Mouse (Mus musculus): ENCODE data around the gene Trmt1l. TPM values are rescaled to one million over a fixed set of nuclear protein-coding genes. Genes with fewer than 3 reads are reported as not detected.

Trmt1l gene
- total and polyA plus RNA-seq, 3 experiments = 15.4 to 18.2 TPM; not detected in 1

DNA sequence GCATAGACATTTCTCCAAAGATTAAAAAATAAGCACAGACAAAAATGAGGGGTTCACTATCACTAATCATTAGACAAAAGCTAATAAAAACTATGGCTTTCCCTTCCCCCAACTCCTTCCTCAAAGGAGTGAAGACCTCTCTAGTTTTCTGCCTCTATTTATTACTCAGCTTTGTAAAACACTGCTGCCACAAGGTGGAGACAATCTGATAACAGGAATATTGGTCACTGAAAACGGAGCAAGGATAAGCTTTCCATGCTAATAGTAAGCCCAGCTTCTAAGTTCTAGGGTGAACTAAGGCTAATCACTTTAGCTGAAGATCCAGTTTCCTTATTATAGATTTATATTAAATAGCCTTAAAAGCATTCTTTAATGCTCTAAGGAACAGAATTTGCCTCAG, 64.1 kb downstream of the Trmt1l start:
- Histone ChIP-seq H3K27ac (ENCODE audit: control insufficient read depth, low read depth, low read length) (no peak overlapping the region), H3K4me1 (ENCODE audit: control insufficient read depth in 1 of 2, insufficient read depth in 2 of 2, low read length in 2 of 2) (peaks cover 10 to 18% of the 10 kb centered on the region in 2 experiments), H3K4me3 (ENCODE audit: control insufficient read depth in 1 of 2, insufficient read depth in 1 of 2, low read depth in 2 of 2, low read length in 2 of 2) (no peak overlapping the region), H3K9ac (ENCODE audit: control insufficient read depth, low read depth, low read length, poor library complexity, severe bottlenecking) (no peak overlapping the region), H3K36me3 (ENCODE audit: control insufficient read depth in 1 of 2, insufficient read depth in 2 of 2, low read length in 2 of 2) (peaks cover 0 to 24% of the 10 kb centered on the region in 2 experiments; a peak in 3 of 4 replicates), H3K9me3 (replicated peaks; ENCODE audit: insufficient read depth, low read length) (no peaks in the 10 kb centered on the region), H3K27me3 (ENCODE audit: control insufficient read depth in 1 of 2, insufficient read depth in 2 of 2, low read length in 2 of 2) (no peaks in the 10 kb centered on the region), H3K79me2 (ENCODE audit: control insufficient read depth, insufficient read depth, low read length, poor library complexity) (peaks cover 49% of the 10 kb centered on the region)
- TF ChIP-seq SIN3A (IDR thresholded peaks at IDR 0.05; ENCODE audit: low read length) (peak; percentile 21; the same call in 1 of the 2 replicates), CTCF (IDR thresholded peaks at IDR 0.05 in 2 of 3, conservative IDR thresholded peaks at IDR 0.05 in 1 of 3; ENCODE audit: control insufficient read depth in 1 of 3, insufficient read depth in 1 of 3, low read depth in 2 of 3, low read length in 3 of 3, poor library complexity in 1 of 3, severe bottlenecking in 1 of 3) (peak in 1 of 3 experiments; percentile 56; a peak in 2 of 6 replicates), SMC3 (IDR thresholded peaks at IDR 0.05; ENCODE audit: low read depth, low read length) (peak; percentile 61), TBP (IDR thresholded peaks at IDR 0.05; ENCODE audit: low read depth, low read length) (no peak), RAD21 (IDR thresholded peaks at IDR 0.05; ENCODE audit: low read depth, low read length) (peak; percentile 14), ZC3H11A (IDR thresholded peaks at IDR 0.05; ENCODE audit: low read depth, low read length) (no peak), USF1 (IDR thresholded peaks at IDR 0.05; ENCODE audit: low read depth, low read length) (no peak), E2F4 (IDR thresholded peaks at IDR 0.05; ENCODE audit: borderline replicate concordance, low read depth, low read length) (no peak), TAL1 (IDR thresholded peaks at IDR 0.05; ENCODE audit: low read length) (peak; percentile 27), GATA1 (IDR thresholded peaks at IDR 0.05; ENCODE audit: low read depth, low read length) (peak; percentile 55; the same call in 1 of the 2 replicates)
- DNase-seq (ENCODE audit: low read depth, low spot score) = peak; percentile 47

DNA sequence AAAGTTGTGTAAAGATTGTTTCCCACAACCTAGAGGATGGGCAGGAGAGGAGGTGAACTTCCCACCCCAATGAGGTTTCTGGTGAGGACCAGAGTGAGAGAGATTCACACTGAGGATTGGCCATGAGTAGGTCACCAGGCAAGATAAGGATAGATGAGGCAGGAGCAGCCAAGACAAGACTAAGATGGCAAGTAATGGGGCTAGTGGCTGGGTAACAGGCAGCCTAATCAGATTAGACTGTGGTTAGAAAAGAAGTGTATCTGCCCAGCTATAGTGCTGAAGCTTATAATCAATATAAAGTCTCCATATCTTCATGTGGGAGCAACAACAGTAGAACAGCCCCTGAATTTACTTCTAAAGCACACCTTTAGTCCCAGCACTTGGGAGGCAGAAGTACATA, 65.5 kb downstream of the Trmt1l start:
- no peaks in the 10 kb centered on the region for H3K27me3 ChIP-seq (ENCODE audit: control insufficient read depth in 1 of 2, insufficient read depth in 2 of 2, low read length in 2 of 2)

More for the DNA sequence above, 65.5 kb downstream of the Trmt1l start:
- Histone ChIP-seq H3K9ac (ENCODE audit: control insufficient read depth, low read depth, low read length, poor library complexity, severe bottlenecking) (no peak overlapping the region), H3K36me3 (ENCODE audit: control insufficient read depth in 1 of 2, insufficient read depth in 2 of 2, low read length in 2 of 2) (peaks cover 0 to 29% of the 10 kb centered on the region in 2 experiments; a peak in 2 of 4 replicates), H3K4me1 (ENCODE audit: control insufficient read depth in 1 of 2, insufficient read depth in 2 of 2, low read length in 2 of 2) (peaks cover 13 to 19% of the 10 kb centered on the region in 2 experiments), H3K4me3 (ENCODE audit: control insufficient read depth in 1 of 2, insufficient read depth in 1 of 2, low read depth in 2 of 2, low read length in 2 of 2) (no peak overlapping the region), H3K79me2 (ENCODE audit: control insufficient read depth, insufficient read depth, low read length, poor library complexity) (peaks cover 56% of the 10 kb centered on the region), H3K9me3 (replicated peaks; ENCODE audit: insufficient read depth, low read length) (no peaks in the 10 kb centered on the region), H3K27ac (ENCODE audit: control insufficient read depth, low read depth, low read length) (no peak overlapping the region)
- TF ChIP-seq USF1 (IDR thresholded peaks at IDR 0.05; ENCODE audit: low read depth, low read length) (no peak), EP300 (IDR thresholded peaks at IDR 0.05; ENCODE audit: low read depth in 1 of 2, low read length in 2 of 2) (no peak), KAT2A (conservative IDR thresholded peaks at IDR 0.05; ENCODE audit: low read depth, low read length) (no peak), NELFE (IDR thresholded peaks at IDR 0.05; ENCODE audit: low read depth, low read length) (no peak), RAD21 (IDR thresholded peaks at IDR 0.05; ENCODE audit: low read depth, low read length) (no peak), CHD1 (IDR thresholded peaks at IDR 0.05; ENCODE audit: low read depth, low read length) (no peak), SMC3 (IDR thresholded peaks at IDR 0.05; ENCODE audit: low read depth, low read length) (no peak), BHLHE40 (IDR thresholded peaks at IDR 0.05; ENCODE audit: borderline replicate concordance, low read depth, low read length) (no peak), MAFK (IDR thresholded peaks at IDR 0.05; ENCODE audit: borderline replicate concordance, low read depth, low read length) (no peak), MAZ (IDR thresholded peaks at IDR 0.05; ENCODE audit: low read depth, low read length) (no peak), POLR2AphosphoS2 (IDR thresholded peaks at IDR 0.05; ENCODE audit: low read length) (no peak), USF2 (IDR thresholded peaks at IDR 0.05; ENCODE audit: borderline replicate concordance in 1 of 2, insufficient read depth in 1 of 2, low read depth in 1 of 2, low read length in 2 of 2) (no peak), GATA1 (IDR thresholded peaks at IDR 0.05; ENCODE audit: low read depth, low read length) (no peak), UBTF (IDR thresholded peaks at IDR 0.05; ENCODE audit: borderline replicate concordance, insufficient read depth, low read depth, low read length) (no peak), MEF2A (IDR thresholded peaks at IDR 0.05; ENCODE audit: extremely low read depth, insufficient replicate concordance, low read depth, low read length, poor library complexity, severe bottlenecking) (no peak), RCOR1 (IDR thresholded peaks at IDR 0.05; ENCODE audit: low read depth, low read length) (no peak), E2F4 (IDR thresholded peaks at IDR 0.05; ENCODE audit: borderline replicate concordance, low read depth, low read length) (no peak), ETS1 (IDR thresholded peaks at IDR 0.05; ENCODE audit: low read depth, low read length) (no peak), MYC (IDR thresholded peaks at IDR 0.05; ENCODE audit: low read depth, low read length) (no peak), ZNF384 (IDR thresholded peaks at IDR 0.05; ENCODE audit: low read depth, low read length) (no peak)
- no peak for DNase-seq (ENCODE audit: low read depth, low spot score)

Data from MEL (cell line).